Mouse (Mus musculus): ENCODE data around the gene Siglecf. TPM values are rescaled to one million over a fixed set of nuclear protein-coding genes. Genes with fewer than 3 reads are reported as not detected.

Gene Siglecf
- total RNA-seq (2014; fragmentation: Nextera tagmentation) (11.6 and 16.5 TPM in 2 replicates), total RNA-seq (2017) (19.2 and 22.0 TPM in 2 replicates)

DNA sequence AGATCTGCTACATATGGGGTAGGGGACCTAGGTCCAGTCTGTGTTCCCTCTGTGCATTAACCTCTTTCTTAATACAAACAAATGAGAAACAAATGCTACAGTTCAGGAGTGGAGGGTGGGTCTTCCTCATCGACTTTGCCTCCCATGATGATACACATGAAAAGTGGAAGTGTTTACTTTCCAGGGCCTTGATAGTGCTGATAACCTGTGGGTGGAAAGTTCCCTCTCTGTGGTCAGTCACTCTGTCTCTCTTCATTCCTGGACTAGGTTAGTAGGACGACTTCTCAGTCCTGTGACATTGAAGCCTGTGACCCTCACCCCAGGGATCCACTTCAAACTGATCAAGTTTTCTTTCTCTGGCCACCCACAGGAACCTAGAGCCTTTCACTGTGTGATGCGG, at the start of gene Siglecf:
TSS of gene Siglecf (plus strand) at position 188 of the 400 bp plus-strand sequence.
- ATAC-seq (replicated peaks; ENCODE audit: poor library complexity, severe bottlenecking), result peak; percentile 46

DNA sequence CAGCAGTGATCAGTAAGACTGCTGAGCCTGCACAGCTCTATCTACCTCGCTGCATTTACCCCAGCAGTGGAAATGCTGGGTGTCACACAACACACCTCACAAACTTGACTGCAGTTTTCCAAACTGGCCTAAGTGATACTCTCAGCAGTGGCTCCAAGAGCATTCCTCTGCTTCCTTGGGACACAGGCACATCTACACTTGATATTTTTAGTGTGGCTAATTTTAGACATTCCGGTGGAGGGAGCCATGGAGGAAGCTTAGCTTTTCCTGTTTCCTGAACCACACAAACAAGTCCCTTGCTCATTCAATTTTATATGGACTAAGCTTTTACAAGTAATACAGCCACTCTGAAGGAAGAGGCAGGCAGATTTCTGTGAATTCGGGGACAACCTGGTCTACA, 45.9 kb upstream of the Siglecf start:
- ATAC-seq (replicated peaks; ENCODE audit: poor library complexity, severe bottlenecking), result peak; percentile 6; the same call in 1 of the 2 replicates

DNA sequence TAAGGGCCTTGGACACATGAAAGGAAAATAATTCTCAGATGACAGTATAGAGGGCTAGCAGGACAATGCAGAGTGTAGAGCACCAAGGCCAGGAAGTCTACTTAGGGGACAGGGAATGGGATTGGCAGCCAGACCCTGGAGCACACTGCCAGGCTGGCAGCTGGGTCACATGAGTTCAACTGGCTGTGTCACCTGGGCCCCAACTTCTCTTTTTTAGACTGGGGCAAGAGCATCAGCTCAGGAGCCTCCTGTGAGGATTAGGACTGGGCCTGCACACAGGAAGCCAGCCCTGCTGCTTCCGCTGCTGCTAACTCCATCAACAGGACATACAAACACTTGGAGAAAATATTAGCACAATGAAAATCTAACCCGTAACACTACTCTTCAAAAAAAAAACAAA, 42.1 kb upstream of the Siglecf start:
- no peak for ATAC-seq (replicated peaks; ENCODE audit: poor library complexity, severe bottlenecking)

DNA sequence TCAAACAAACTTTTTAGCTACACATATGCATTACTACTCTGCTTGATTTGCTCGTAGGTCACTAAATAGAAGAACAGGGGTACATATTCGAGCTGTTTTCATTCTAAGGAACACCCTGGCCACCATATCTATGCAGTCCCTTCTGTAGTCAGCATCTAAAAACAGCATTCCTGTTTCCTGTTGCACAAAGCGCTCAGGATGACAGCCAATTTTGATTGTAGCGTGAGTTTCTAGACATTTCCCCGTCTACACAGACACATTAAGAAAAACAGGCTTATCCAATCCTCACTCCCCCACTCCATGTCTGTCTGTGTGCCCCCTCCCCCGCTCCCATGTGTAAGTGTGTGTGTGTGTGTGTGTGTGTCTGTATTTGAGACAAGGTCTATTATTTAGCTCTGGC, 39.5 kb upstream of the Siglecf start:
- no peak for ATAC-seq (replicated peaks; ENCODE audit: poor library complexity, severe bottlenecking)

DNA sequence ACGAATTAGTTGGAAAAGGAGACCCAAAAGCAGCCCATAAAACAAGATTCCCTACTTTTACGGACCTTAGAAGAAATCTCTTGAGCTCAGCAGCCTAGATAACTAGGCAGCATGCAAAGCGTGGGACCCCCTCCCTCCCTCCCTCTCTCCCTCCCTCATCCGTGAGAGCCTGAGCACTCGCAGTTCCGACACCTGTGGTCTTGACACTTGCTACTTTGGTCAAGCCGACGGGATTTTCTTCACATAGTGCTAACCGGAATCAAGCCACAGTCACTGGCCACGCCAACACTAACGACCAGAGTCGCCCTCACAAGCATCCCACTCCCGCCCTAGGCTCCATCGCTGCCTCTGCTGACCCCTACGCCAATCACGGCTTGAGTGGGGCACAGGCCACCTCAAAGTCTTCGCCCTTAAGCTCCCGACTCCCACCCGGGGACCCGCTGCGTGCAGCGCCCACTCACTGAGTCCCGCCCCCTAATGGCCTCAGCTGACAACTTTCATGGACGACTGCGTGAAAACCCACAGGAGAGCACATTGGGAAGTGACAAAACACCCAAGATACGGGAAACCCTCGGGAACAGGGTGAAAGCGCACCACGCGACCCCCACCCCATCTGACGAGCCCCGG, 38.6 kb upstream of the Siglecf start:
- ATAC-seq (replicated peaks; ENCODE audit: poor library complexity, severe bottlenecking), result peak; percentile 57

DNA sequence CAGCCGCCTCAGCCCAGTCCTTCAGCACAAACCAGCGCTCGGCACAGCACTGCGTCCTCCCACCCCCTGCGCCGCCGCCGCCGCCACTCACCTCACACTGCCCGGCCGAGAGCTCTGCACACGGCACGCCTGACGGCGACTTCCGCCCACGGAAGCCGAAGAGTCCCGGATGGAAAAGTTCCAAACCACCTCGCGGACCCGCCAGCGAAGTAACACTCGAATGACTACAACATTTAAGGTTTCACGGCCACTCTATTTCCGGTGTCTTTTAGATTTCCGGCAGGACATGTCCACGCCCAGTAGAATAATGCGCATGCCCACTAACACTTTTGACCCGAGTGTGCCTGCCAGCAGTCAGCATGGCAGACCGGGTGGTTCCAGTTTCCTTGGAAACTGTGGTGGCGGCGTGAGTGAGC, 38.1 kb upstream of the Siglecf start, which contains the start of gene Zfp715:
TSS of gene Zfp715 (minus strand) at position 282 of the 416 bp plus-strand sequence.
- ATAC-seq (replicated peaks; ENCODE audit: poor library complexity, severe bottlenecking), result peak; percentile 90

DNA sequence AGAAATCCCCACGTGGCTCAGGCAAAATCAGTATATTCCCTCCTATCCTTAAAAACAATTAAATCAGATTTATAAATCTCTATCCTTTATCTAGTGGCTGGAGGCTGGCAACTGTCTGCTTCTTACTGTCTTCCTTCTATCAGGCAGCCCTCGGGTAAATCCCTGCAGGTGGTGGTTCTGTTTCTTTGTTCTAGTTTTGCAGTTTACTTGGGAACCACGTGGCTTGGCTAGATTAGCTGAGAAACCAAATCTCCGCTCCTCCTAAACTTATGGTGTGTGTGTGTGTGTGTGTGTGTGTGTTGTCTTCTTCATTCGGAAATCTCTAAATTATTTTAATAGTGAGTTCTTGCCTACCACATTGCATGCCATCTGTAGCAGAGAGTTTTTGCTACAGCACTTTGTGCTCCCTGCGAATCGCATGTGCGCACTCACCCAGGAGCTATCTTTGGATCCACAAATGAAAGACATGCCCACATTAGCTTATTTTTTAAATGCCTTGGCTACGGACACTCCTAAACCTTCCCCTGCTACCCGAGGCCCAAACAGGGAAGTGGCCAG, 24.8 kb upstream of the Siglecf start:
- ATAC-seq (replicated peaks; ENCODE audit: poor library complexity, severe bottlenecking), result no peak

DNA sequence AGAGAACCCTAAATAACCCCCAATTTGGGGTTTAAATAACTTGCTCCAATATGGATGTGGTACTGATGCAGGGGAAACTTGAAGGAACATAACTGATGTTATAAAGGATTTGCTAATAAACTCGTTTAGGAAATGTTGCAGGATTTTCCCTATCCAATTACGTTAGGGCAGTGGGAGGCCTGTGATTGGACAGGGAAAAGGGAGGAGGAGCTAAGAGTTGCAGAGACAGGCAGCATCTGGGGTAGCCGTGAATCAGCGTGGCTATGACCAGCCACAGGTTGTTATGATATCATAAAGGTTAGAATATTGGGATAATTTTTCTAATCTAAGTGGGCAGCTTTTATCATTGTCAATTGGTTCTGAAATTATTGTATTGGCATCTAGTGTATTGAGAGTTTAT, 23.0 kb upstream of the Siglecf start:
- no peak for ATAC-seq (replicated peaks; ENCODE audit: poor library complexity, severe bottlenecking)

DNA sequence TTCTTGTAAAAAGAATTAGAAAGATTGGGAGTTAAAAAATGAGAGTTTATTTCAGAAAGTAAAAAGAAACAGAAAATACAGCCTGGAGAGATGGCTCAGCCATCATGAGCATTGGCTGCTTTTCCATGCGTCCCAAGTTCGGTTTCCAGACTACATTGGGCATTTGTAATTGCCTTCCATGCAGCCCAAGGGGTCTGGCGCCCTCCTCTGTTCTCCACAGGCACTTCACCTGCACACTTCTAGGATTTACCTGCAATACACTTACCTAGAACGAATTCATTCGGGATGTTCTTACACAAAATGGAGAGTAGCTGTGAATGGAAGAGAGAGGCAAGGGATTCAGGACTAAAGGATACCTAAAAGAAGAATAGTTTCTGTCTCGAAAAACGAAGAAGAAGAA, 17.9 kb upstream of the Siglecf start:
- peak; percentile 71 for ATAC-seq (replicated peaks; ENCODE audit: poor library complexity, severe bottlenecking)

DNA sequence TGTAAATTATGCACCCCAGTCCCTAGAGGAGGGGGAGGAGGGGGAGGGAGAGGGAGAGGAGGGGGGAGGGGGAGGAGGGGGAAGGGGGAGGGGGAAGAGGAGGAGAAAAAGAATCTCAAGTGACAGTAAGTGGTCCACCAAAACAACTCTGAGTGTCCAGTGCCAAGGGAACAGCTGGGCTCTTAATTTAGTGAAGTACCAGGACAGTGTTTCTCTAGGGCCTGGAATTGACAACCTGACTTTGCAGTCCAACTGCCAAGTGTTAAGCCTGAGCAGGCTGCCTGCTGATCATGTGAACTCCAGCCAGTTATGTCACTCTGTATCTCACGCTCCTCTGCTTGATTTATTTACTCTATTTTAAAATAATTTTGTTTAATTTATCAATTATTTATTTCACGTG, 17.2 kb upstream of the Siglecf start:
- ATAC-seq (replicated peaks; ENCODE audit: poor library complexity, severe bottlenecking), result no peak

DNA sequence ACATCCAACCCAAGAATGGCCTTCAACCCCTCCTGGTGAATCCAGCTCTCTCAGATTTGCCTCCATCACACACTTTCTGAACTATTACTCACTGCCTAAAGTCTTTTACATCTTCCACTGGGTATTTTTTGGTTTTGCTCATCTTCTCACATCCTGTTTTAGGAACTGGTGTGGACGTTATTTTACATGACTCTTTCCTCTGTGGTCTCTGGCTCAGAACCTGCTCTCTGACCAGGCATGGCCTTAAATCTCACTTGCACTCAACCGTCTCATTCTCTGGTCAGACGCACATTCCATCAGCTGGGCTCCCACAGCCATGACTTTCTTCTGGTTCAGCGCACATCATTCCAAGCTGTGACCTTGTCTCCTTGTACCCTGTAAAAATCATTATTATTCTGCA, 10.4 kb upstream of the Siglecf start:
- no peak for ATAC-seq (replicated peaks; ENCODE audit: poor library complexity, severe bottlenecking)

DNA sequence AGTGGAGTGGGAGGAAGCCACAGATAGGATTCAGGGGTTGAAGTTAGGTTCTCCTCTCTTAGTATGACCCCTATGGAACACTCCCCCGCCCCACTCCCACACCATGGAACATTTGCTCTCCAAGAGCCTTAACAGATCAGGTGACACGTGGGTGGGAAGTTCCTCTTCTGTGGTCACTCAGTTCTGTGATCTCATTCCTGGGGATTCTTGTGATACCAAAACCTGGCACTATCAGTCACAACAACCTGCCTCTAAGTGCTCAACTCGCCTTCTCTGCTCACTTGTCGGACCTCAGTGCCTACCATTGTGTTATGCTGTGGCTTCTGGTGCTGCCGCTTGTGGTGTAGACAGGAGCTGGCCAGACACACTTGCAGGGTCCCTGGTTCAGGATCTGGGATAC, 8.0 kb upstream of the Siglecf start:
- ATAC-seq (replicated peaks; ENCODE audit: poor library complexity, severe bottlenecking), result peak; percentile 88

DNA sequence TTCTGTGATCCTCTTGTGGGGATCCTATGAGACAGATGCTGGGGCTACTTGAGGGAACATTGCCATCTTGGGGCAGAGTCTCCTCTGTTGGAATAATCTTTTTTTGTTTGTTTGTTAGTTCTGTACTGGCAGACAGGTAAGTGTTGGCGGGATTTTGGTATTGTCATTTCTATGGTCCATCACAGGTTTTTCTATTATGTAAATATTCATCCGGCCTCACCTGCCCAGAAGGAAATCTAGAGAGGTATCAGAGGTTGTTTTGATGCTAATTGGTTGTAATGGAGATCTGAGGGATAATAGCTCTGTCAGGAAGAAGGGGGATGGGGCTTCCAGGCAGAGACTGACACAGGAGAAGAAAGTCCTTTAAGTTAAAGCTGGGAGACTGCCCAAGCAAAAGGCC, 7.1 kb upstream of the Siglecf start:
- no peak for ATAC-seq (replicated peaks; ENCODE audit: poor library complexity, severe bottlenecking)

DNA sequence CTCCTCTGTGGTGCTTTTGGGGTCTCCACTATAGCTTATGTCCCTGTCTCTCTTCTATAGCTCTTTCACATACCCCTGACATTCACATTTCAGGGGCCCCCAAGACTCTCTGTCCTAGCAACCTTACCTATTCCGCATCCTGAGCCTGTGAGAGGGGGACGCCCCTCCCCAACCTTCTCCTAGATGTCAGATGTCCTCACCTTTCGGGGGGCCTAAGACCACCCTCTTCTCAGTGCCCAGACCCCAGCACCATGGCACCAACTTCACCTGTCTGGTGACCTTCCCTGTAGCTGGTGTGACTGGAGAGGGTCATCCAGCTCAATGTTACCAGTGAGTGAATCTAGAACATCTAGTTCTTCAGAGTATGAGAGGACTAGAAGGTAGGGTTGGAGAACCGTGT, 6.7 kb upstream of the Siglecf start:
- ATAC-seq (replicated peaks; ENCODE audit: poor library complexity, severe bottlenecking), result no peak

DNA sequence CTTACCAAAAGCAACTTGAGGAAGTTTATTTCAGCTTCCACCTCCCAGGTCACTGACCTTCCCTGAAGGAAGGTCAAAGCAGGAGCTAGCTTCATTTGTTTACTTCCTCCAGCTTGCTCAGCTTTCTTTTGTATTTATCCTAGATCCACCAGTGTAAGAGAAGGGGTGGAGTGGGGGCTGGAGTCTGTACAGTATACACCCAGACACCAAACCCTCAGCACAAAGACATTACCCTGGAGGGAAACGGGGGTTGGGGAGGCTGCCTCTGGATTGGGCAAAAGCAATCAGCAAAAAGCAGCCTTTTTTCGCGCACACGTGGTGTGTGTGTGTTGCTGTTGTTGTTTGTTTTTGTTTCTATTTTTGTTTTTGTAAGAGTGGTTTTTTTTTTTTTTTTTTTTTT, 5.0 kb upstream of the Siglecf start:
- no peak for ATAC-seq (replicated peaks; ENCODE audit: poor library complexity, severe bottlenecking)

DNA sequence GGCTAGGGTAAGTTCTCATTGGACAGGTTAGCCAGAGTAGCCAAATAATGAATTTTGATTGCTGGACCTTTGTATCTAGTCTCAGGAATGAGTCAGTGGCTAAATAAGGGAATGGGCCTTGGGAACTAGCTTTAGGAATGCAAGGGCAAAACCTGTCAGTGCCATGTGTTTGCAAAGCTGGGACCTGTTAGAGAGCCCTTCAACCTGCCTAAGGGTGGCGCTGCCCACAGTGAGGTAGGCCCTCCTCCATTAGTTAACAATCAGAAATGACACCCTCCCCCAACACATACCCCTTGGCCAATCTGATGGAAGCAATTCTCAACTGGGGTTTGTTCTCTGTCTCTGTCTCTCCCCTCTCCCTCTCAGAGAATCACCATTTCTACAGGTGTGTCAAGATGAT, 4.6 kb upstream of the Siglecf start:
- ATAC-seq (replicated peaks; ENCODE audit: poor library complexity, severe bottlenecking), result no peak

DNA sequence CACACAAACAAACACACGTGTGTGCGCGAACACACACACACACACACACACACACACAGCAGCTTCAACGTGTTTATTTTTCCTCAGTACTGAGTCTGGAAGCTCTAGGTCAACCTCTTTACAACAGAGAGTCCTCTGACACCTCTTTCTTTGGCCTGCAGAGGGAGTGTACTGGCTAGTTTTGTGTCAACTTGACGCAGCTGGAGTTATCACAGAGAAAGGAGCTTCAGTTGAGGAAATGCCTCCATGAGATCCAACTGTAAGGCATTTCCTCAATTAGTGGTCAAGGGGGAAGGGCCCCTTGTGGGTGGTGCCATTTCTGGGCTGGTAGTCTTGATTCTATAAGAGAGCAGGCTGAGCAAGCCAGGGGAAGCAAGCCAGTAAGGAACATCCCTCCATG, 1.5 kb upstream of the Siglecf start:
- ATAC-seq (replicated peaks; ENCODE audit: poor library complexity, severe bottlenecking), result peak; percentile 44

DNA sequence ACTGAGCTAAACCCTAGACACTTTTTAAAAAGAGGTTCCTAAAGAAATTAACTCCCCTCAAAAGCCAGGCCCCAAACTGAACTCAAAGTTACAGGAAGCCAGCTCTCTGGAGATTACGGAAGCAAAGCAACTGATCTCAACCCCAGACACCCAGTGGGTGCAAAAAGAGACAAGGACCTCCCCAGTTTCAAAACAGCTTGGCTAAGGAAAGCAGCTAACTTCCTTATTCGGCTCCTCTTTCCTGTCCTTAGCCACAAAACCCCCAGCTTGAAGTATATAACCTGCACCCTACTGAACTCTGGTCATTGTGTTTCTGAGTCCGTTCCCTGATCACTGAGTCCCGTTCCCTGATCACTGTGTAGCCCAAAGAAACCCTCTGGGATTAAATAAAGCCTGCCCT, 2.0 kb downstream of the Siglecf start:
- ATAC-seq (replicated peaks; ENCODE audit: poor library complexity, severe bottlenecking), result peak; percentile 78

DNA sequence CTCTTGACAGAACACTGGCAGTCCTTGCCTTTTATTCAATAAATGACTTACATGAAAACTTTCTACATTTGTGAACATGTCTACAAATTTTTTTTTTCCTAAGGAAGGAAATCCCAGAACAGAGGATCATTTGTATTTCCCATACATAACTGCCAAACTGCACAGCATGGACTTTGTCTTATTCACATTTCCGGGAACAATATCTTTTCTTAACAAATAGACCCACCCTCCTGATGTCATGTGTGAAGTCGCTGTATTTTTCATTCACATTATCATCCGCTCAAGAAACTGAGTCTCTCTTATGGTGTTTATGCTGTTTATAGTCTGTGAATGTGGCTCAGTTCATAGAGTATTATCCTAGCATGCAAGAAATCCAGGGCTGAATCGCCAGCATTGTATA, 2.6 kb downstream of the Siglecf start:
- ATAC-seq (replicated peaks; ENCODE audit: poor library complexity, severe bottlenecking), result no peak

DNA sequence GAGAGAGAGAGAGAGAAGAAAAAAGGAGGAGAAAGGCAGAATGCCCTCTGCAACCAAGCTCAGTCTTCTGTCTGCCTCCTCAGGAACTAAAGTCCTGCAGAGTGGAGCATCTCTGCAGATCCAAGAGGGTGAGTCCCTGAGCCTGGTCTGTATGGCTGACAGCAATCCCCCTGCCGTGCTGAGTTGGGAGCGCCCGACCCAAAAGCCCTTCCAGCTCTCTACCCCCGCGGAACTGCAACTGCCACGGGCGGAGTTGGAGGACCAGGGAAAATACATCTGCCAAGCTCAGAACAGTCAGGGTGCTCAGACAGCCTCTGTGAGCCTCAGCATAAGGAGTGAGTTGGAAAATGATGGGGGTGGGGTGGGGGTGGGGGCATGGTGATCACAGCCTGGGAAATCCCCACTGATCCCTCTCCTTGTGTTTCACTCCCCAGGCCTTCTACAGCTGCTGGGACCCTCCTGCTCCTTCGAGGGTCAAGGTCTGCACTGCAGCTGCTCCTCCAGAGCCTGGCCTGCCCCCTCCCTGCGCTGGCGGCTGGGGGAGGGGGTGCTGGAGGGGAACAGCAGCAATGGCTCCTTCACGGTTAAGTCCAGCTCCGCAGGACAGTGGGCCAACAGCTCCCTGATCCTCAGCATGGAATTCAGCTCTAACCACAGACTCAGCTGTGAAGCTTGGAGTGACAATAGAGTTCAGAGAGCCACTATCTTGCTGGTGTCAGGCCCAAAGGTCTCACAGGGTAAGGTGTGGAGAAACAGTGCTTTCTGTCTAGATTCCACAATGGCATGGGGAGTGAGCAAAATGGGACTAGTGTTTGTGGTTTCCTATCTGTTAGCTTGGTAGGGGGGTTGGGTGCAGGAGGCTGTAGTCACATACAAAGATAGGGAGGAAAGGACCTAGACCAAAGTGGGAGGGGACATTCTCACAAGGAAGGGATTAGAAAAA, 4.0 kb downstream of the Siglecf start:
- no peak; the same call in 1 of the 2 replicates for ATAC-seq (replicated peaks; ENCODE audit: poor library complexity, severe bottlenecking)

DNA sequence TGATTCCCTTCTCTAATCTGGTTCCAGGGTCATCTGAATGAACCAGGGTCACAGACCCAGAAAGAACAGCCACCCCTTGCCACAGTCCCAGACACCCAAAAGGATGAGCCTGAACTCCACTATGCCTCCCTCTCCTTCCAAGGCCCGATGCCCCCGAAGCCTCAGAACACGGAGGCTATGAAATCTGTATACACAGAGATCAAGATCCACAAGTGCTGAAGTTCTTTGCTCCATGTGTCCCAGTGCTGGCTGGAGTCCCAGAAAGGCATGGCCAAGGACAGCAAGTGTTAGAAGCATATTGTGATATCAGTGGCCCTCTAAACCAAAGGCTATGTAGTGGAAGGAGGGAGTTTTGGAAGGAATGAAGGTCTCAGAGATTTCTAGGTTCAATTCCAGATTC, 7.4 kb downstream of the Siglecf start:
- no peak for ATAC-seq (replicated peaks; ENCODE audit: poor library complexity, severe bottlenecking)

Measured in granulocyte monocyte progenitor cell, adult 5-6 weeks (primary cell).